Comparison of ENCODE assay signal across 23 mouse cellular contexts in the genomic region with DNA sequence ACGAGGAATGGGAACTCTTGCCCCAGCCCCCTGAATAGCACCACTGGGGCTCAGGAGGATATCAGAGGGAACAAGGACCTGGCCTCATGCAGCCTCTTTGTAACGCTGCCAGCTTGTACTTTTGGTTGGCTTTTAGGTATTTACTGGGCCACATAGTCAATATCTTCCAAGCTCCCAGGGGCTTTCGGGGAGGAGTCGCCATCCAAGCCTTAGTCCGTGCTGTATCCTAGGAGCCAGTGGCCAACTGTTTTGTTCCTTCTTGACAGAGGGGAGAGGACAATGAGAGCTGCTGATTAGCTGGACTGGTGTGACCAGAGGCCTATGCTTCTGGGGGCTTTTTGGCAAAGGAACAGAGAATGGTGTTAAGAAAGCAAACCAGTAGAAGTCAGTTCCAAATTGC. TPM values are rescaled to one million over a fixed set of nuclear protein-coding genes. Genes with fewer than 3 reads are reported as not detected.
DNase-seq lines count a peak whose midpoint lies in the region; ATAC-seq and TF ChIP-seq lines count a peak whose summit lies in the region.
"Had no signal": no experiment of that assay in that cellular context is flagged by ENCODE, and none has a peak within 500 bp of the region (broad histone marks: within the 10 kb centered on the region; RNA-seq: fewer than 3 reads in every experiment).

No protein-coding gene starts in this region.

- ATAC-seq in midbrain, embryonic 12.5 days (ENCODE audit: low FRiP score, low read depth) = no peak
- no peak for ATAC-seq in midbrain, embryonic 16.5 days
- no peak for ATAC-seq in forebrain, embryonic 15.5 days (replicated peaks)

- no peak overlapping the region for H3K27ac ChIP-seq in gastrocnemius, adult 2 months
- H3K27ac ChIP-seq in midbrain, embryonic 12.5 days (replicated peaks) = peak overlapping the region; percentile 50
- no peak overlapping the region for H3K27ac ChIP-seq in midbrain, embryonic 16.5 days (ENCODE audit: low read length)
- H3K27ac ChIP-seq in forebrain, embryonic 15.5 days (replicated peaks) = 0 out of 2 replicates have a peak overlapping the region, but pooled peaks have one; percentile 23
- H3K27ac ChIP-seq: embryonic facial prominence, embryonic 15.5 days; heart, embryonic 13.5 days; kidney, embryonic 15.5 days; limb, embryonic 15.5 days; liver, embryonic 15.5 days; lung, embryonic 15.5 days; stomach, embryonic 15.5 days had no signal

- TF ChIP-seq CTCF in gastrocnemius, adult 2 months (IDR thresholded peaks at IDR 0.05) = no peak

- intact Hi-C loops in gastrocnemius, adult 2 months (cut with DNase I) = no loop called here

- no peak overlapping the region for H3K4me3 ChIP-seq in gastrocnemius, adult 2 months
- no peak overlapping the region for H3K4me3 ChIP-seq in midbrain, embryonic 12.5 days
- H3K4me3 ChIP-seq in midbrain, embryonic 16.5 days (ENCODE audit: low read depth, low read length) = no peak overlapping the region
- H3K4me3 ChIP-seq in forebrain, embryonic 15.5 days = no peak overlapping the region
- H3K4me3 ChIP-seq: embryonic facial prominence, embryonic 15.5 days; heart, embryonic 13.5 days; kidney, embryonic 15.5 days; limb, embryonic 15.5 days; liver, embryonic 15.5 days; lung, embryonic 15.5 days; megakaryocyte, embryonic 14.5 days; stomach, embryonic 15.5 days had no signal

- no peak overlapping the region; the same call in 1 of the 2 replicates for H3K4me2 ChIP-seq in midbrain, embryonic 12.5 days (replicated peaks)
- no peak overlapping the region for H3K4me2 ChIP-seq in midbrain, embryonic 16.5 days (ENCODE audit: low read length)
- H3K4me2 ChIP-seq in forebrain, embryonic 15.5 days (replicated peaks) = no peak overlapping the region
- H3K4me2 ChIP-seq: embryonic facial prominence, embryonic 15.5 days; heart, embryonic 13.5 days; kidney, embryonic 15.5 days; limb, embryonic 15.5 days; liver, embryonic 15.5 days; lung, embryonic 15.5 days; stomach, embryonic 15.5 days had no signal

- H3K36me3 ChIP-seq in midbrain, embryonic 12.5 days = peaks cover 72% of the 10 kb centered on the region
- peaks cover 5% of the 10 kb centered on the region; the same call in 1 of the 2 replicates for H3K36me3 ChIP-seq in midbrain, embryonic 16.5 days (ENCODE audit: control insufficient read depth, insufficient read depth, low read length)
- H3K36me3 ChIP-seq in forebrain, embryonic 15.5 days = peaks cover 48% of the 10 kb centered on the region

- DNase-seq in gastrocnemius, adult 2 months = peak; percentile 31
- no peak for DNase-seq in gastrocnemius, postnatal 10 days
- no peak for DNase-seq in kidney, postnatal 25 days
- DNase-seq in right cerebral cortex, postnatal 10 days (ENCODE audit: low spot score in 2 of 2) = no peak
- DNase-seq: gastrocnemius, postnatal 25 days; heart, adult 18-20 months; kidney, postnatal 4 days; layer of hippocampus, adult 9-11 months; left cerebral cortex, postnatal 4 days; lung, postnatal 36 days; right cerebral cortex, adult 18-20 months; thymus, postnatal 25 days had no signal

- peaks cover 87% of the 10 kb centered on the region for H3K4me1 ChIP-seq in midbrain, embryonic 12.5 days
- H3K4me1 ChIP-seq in midbrain, embryonic 16.5 days (ENCODE audit: control insufficient read depth, insufficient read depth, low read length) = peaks cover 54% of the 10 kb centered on the region
- H3K4me1 ChIP-seq in forebrain, embryonic 15.5 days = peaks cover 76% of the 10 kb centered on the region
- H3K4me1 ChIP-seq: liver, embryonic 15.5 days had no signal

- WGBS in midbrain, embryonic 12.5 days = 25% methylated on average over 5 of the region's 5 CpGs
- 25% methylated on average over 5 of the region's 5 CpGs for WGBS in midbrain, embryonic 16.5 days
- 35% methylated on average over 5 of the region's 5 CpGs for WGBS in forebrain, embryonic 15.5 days

- H3K27me3 ChIP-seq in midbrain, embryonic 12.5 days = peaks cover 10% of the 10 kb centered on the region
- no peaks in the 10 kb centered on the region for H3K27me3 ChIP-seq in midbrain, embryonic 16.5 days (ENCODE audit: control insufficient read depth, insufficient read depth, low read depth, low read length)
- H3K27me3 ChIP-seq in forebrain, embryonic 15.5 days = no peaks in the 10 kb centered on the region
- H3K27me3 ChIP-seq: limb, embryonic 15.5 days; liver, embryonic 15.5 days; lung, embryonic 15.5 days; stomach, embryonic 15.5 days had no signal

- no peaks in the 10 kb centered on the region for H3K9me3 ChIP-seq in midbrain, embryonic 12.5 days
- no peaks in the 10 kb centered on the region for H3K9me3 ChIP-seq in midbrain, embryonic 16.5 days (replicated peaks; ENCODE audit: control insufficient read depth, low read length, poor library complexity, severe bottlenecking)
- H3K9me3 ChIP-seq in forebrain, embryonic 15.5 days = no peaks in the 10 kb centered on the region
- H3K9me3 ChIP-seq: embryonic facial prominence, embryonic 15.5 days; kidney, embryonic 15.5 days; limb, embryonic 15.5 days; liver, embryonic 15.5 days; lung, embryonic 15.5 days; stomach, embryonic 15.5 days had no signal

- H3K9ac ChIP-seq in midbrain, embryonic 12.5 days (replicated peaks) = no peak overlapping the region
- H3K9ac ChIP-seq in midbrain, embryonic 16.5 days (ENCODE audit: low read depth, low read length) = no peak overlapping the region
- H3K9ac ChIP-seq in forebrain, embryonic 15.5 days (replicated peaks) = no peak overlapping the region
- H3K9ac ChIP-seq: embryonic facial prominence, embryonic 15.5 days; heart, embryonic 13.5 days; kidney, embryonic 15.5 days; limb, embryonic 15.5 days; liver, embryonic 15.5 days; lung, embryonic 15.5 days; stomach, embryonic 15.5 days had no signal

RNA-seq across cellular contexts. Expression of gene Tle3, which starts 30.6 kb away (rescaled TPM):
- total RNA-seq in gastrocnemius, adult 2 months (2021) = 10 to 100 TPM in 1 of 2 experiments, 1 to 10 TPM in 1; 4.7 to 12.9 TPM
- 10 to 100 TPM; 20.5 to 25.6 TPM for total RNA-seq in gastrocnemius, postnatal 10 days (2021)
- 65.9 and 71.9 TPM in 2 replicates for polyA plus RNA-seq in midbrain, embryonic 12.5 days (2016; fragmentation: Nextera tagmentation; extraction: Ambion mirVana)
- polyA plus RNA-seq in midbrain, embryonic 16.5 days (2015; fragmentation: Nextera tagmentation; extraction: Ambion mirVana) = 27.4 and 29.7 TPM in 2 replicates
- 39.9 and 40.9 TPM in 2 replicates for polyA plus RNA-seq in forebrain, embryonic 15.5 days (2015; fragmentation: Nextera tagmentation; extraction: Ambion mirVana)

Comparison
In these comparisons a context has a peak if more than half of its experiments do, and no peak if none do; other contexts are left out.
1. H3K27ac ChIP-seq: peak in midbrain, embryonic 12.5 days (single experiment) and forebrain, embryonic 15.5 days (single experiment); none in gastrocnemius, adult 2 months (single experiment) and midbrain, embryonic 16.5 days (single experiment).